Comparison of ENCODE assay signal across 24 mouse cellular contexts in genomic region chr1:161279244-161279908, GRCm38 (mm10). TPM values are rescaled to one million over a fixed set of nuclear protein-coding genes. Genes with fewer than 3 reads are reported as not detected.
DNase-seq lines count a peak whose midpoint lies in the region; ATAC-seq and TF ChIP-seq lines count a peak whose summit lies in the region.
"Had no signal": no experiment of that assay in that cellular context is flagged by ENCODE, and none has a peak within 500 bp of the region (broad histone marks: within the 10 kb centered on the region; RNA-seq: fewer than 3 reads in every experiment).

No protein-coding gene starts in this region.

- H3K4me1 ChIP-seq in liver, adult 2 months (ENCODE audit: control insufficient read depth, insufficient read depth, low read length) = no peaks in the 10 kb centered on the region
- no peaks in the 10 kb centered on the region for H3K4me1 ChIP-seq in liver, embryonic 12.5 days
- no peaks in the 10 kb centered on the region for H3K4me1 ChIP-seq in intestine, embryonic 16.5 days (ENCODE audit: control insufficient read depth, insufficient read depth, low read length)
- peaks cover 14% of the 10 kb centered on the region; the same call in 1 of the 2 replicates for H3K4me1 ChIP-seq in small intestine, adult 2 months (ENCODE audit: control insufficient read depth, insufficient read depth, insufficient read length, low read length)
- no peaks in the 10 kb centered on the region for H3K4me1 ChIP-seq in midbrain, embryonic 15.5 days
- H3K4me1 ChIP-seq: embryonic facial prominence, embryonic 15.5 days; heart, embryonic 15.5 days; hindbrain, embryonic 10.5 days had no signal

- H3K79me2 ChIP-seq in liver, adult 2 months (ENCODE audit: control insufficient read depth, insufficient read depth, low read length) = no peaks in the 10 kb centered on the region

- no peaks in the 10 kb centered on the region for H3K36me3 ChIP-seq in liver, adult 2 months (ENCODE audit: control insufficient read depth, insufficient read depth, low read length)
- no peaks in the 10 kb centered on the region for H3K36me3 ChIP-seq in liver, embryonic 12.5 days
- H3K36me3 ChIP-seq in intestine, embryonic 16.5 days (ENCODE audit: control insufficient read depth, insufficient read depth, low read length) = no peaks in the 10 kb centered on the region
- H3K36me3 ChIP-seq in small intestine, adult 2 months (ENCODE audit: control insufficient read depth, insufficient read depth, low read length) = no peaks in the 10 kb centered on the region
- no peaks in the 10 kb centered on the region for H3K36me3 ChIP-seq in midbrain, embryonic 15.5 days (replicated peaks)
- H3K36me3 ChIP-seq: embryonic facial prominence, embryonic 15.5 days; forebrain, embryonic 10.5 days; heart, embryonic 15.5 days; hindbrain, embryonic 10.5 days had no signal

- no peaks in the 10 kb centered on the region for H3K9me3 ChIP-seq in liver, embryonic 12.5 days (replicated peaks)
- H3K9me3 ChIP-seq in intestine, embryonic 16.5 days (ENCODE audit: control insufficient read depth, low read length) = no peaks in the 10 kb centered on the region
- H3K9me3 ChIP-seq in midbrain, embryonic 15.5 days = no peaks in the 10 kb centered on the region
- H3K9me3 ChIP-seq: embryonic facial prominence, embryonic 15.5 days; forebrain, embryonic 10.5 days; heart, embryonic 15.5 days; hindbrain, embryonic 10.5 days had no signal

- no peak overlapping the region for H3K4me2 ChIP-seq in liver, embryonic 12.5 days
- no peak overlapping the region for H3K4me2 ChIP-seq in intestine, embryonic 16.5 days (ENCODE audit: low read depth, low read length)
- H3K4me2 ChIP-seq in midbrain, embryonic 15.5 days = no peak overlapping the region
- H3K4me2 ChIP-seq: embryonic facial prominence, embryonic 15.5 days; heart, embryonic 11.5 days; heart, embryonic 15.5 days; hindbrain, embryonic 14.5 days had no signal

- WGBS in liver, adult 2 months = 34% methylated on average over 6 of the region's 6 CpGs
- WGBS in liver, embryonic 12.5 days (ENCODE audit: insufficient replicate concordance) = 40% methylated on average over 6 of the region's 6 CpGs
- 34% methylated on average over 6 of the region's 6 CpGs for WGBS in intestine, embryonic 16.5 days
- 14% methylated on average over 6 of the region's 6 CpGs for WGBS in small intestine, adult 2 months
- 81% methylated on average over 6 of the region's 6 CpGs for WGBS in midbrain, embryonic 15.5 days

- no peak overlapping the region for H3K9ac ChIP-seq in liver, adult 2 months (ENCODE audit: low read depth, low read length)
- H3K9ac ChIP-seq in liver, embryonic 12.5 days = no peak overlapping the region
- no peak overlapping the region for H3K9ac ChIP-seq in intestine, embryonic 16.5 days (ENCODE audit: low read depth, low read length)
- H3K9ac ChIP-seq in midbrain, embryonic 15.5 days = no peak overlapping the region
- H3K9ac ChIP-seq: embryonic facial prominence, embryonic 15.5 days; heart, embryonic 15.5 days; hindbrain, embryonic 14.5 days had no signal

- TF ChIP-seq CTCF in liver, adult 2 months (IDR thresholded peaks at IDR 0.05; ENCODE audit: low read depth, low read length) = no peak
- TF ChIP-seq CTCF in small intestine, adult 2 months (IDR thresholded peaks at IDR 0.05; ENCODE audit: extremely low read depth, insufficient read length, insufficient replicate concordance, low read depth, low read length) = no peak

- peak; percentile 20 for DNase-seq in liver, adult 2 months (ENCODE audit: extremely low read depth, low read depth, low spot score)
- no peak for DNase-seq in frontal cortex, postnatal 14 days (ENCODE audit: low spot score in 2 of 2)
- DNase-seq in layer of hippocampus, adult 9-10 months (ENCODE audit: low spot score) = no peak
- DNase-seq: adrenal gland, postnatal 14 days; cerebellum, adult 18-20 months; cerebellum, adult 9-11 months; cerebellum, postnatal 36 days; gastrocnemius, postnatal 10 days; heart, adult 2 months; heart, postnatal 14 days had no signal

- H3K27me3 ChIP-seq in liver, adult 2 months (ENCODE audit: control insufficient read depth, insufficient read depth, low read length) = no peaks in the 10 kb centered on the region
- H3K27me3 ChIP-seq in liver, embryonic 12.5 days (replicated peaks) = no peaks in the 10 kb centered on the region
- no peaks in the 10 kb centered on the region for H3K27me3 ChIP-seq in intestine, embryonic 16.5 days (replicated peaks; ENCODE audit: control insufficient read depth, insufficient read depth, low read length)
- no peaks in the 10 kb centered on the region for H3K27me3 ChIP-seq in small intestine, adult 2 months (ENCODE audit: control insufficient read depth, insufficient read depth, low read length)
- H3K27me3 ChIP-seq in midbrain, embryonic 15.5 days (replicated peaks) = no peaks in the 10 kb centered on the region
- H3K27me3 ChIP-seq: embryonic facial prominence, embryonic 15.5 days; heart, embryonic 15.5 days; Patski had no signal

- H3K27ac ChIP-seq in liver, adult 2 months (replicated peaks; ENCODE audit: insufficient read depth, low read depth, low read length) = no peak overlapping the region
- no peak overlapping the region for H3K27ac ChIP-seq in liver, embryonic 12.5 days
- H3K27ac ChIP-seq in intestine, embryonic 16.5 days (ENCODE audit: low read length) = peak overlapping the region; percentile 45
- peak overlapping the region; percentile 85 for H3K27ac ChIP-seq in small intestine, adult 2 months (ENCODE audit: insufficient read depth, low read depth, low read length)
- H3K27ac ChIP-seq in midbrain, embryonic 15.5 days = no peak overlapping the region
- H3K27ac ChIP-seq: embryonic facial prominence, embryonic 15.5 days; forebrain, embryonic 10.5 days; heart, adult 2 months; heart, embryonic 15.5 days; hindbrain, embryonic 10.5 days; hindbrain, embryonic 14.5 days had no signal

- ATAC-seq in liver, embryonic 12.5 days = no peak
- ATAC-seq in intestine, embryonic 16.5 days = peak; percentile 94
- ATAC-seq in midbrain, embryonic 15.5 days (replicated peaks) = no peak
- ATAC-seq: activated CD4-positive, CD25-positive, alpha-beta regulatory T cell, adult 4 months; forebrain, embryonic 14.5 days; Patski had no signal

- TF ChIP-seq POLR2A in liver, adult 2 months (IDR thresholded peaks at IDR 0.05; ENCODE audit: extremely low read depth, insufficient read depth, low read length) = no peak
- no peak for TF ChIP-seq POLR2A in small intestine, adult 2 months (IDR thresholded peaks at IDR 0.05; ENCODE audit: low read depth, low read length)

- no peak overlapping the region for H3K4me3 ChIP-seq in liver, adult 2 months (ENCODE audit: insufficient read depth, low read depth, low read length)
- no peak overlapping the region for H3K4me3 ChIP-seq in liver, embryonic 12.5 days
- no peak overlapping the region for H3K4me3 ChIP-seq in intestine, embryonic 16.5 days (ENCODE audit: low read length)
- H3K4me3 ChIP-seq in small intestine, adult 2 months (ENCODE audit: low read depth, low read length) = no peak overlapping the region
- no peak overlapping the region for H3K4me3 ChIP-seq in midbrain, embryonic 15.5 days
- H3K4me3 ChIP-seq: embryonic facial prominence, embryonic 15.5 days; erythroblast, embryonic 14.5 days; forebrain, embryonic 10.5 days; heart, adult 2 months; heart, embryonic 15.5 days; hindbrain, embryonic 10.5 days had no signal

RNA-seq across cellular contexts. Expression of gene Prdx6, which starts 28.4 kb away (rescaled TPM):
- 413 and 458 TPM in 2 replicates for total RNA-seq in liver, adult 2 months (2014; rRNA removed)
- 221 and 315 TPM in 2 replicates for polyA plus RNA-seq in liver, adult 2 months (2012; rRNA removed)
- 467 and 508 TPM in 2 replicates for polyA plus RNA-seq in liver, embryonic 12.5 days (2016; fragmentation: Nextera tagmentation; extraction: Ambion mirVana)
- 488 and 543 TPM in 2 replicates for polyA plus RNA-seq in intestine, embryonic 16.5 days (2015; fragmentation: Nextera tagmentation; extraction: Ambion mirVana)
- 52.8 and 59.5 TPM in 2 replicates for polyA plus RNA-seq in small intestine, adult 2 months (2012; rRNA removed)
- 126 and 140 TPM in 2 replicates for polyA plus RNA-seq in midbrain, embryonic 15.5 days (2015; fragmentation: Nextera tagmentation; extraction: Ambion mirVana)

Comparison
In these comparisons a context has a peak if more than half of its experiments do, and no peak if none do; other contexts are left out.
1. H3K27ac ChIP-seq: peak in intestine, embryonic 16.5 days (single experiment) and small intestine, adult 2 months (single experiment); none in liver, adult 2 months (single experiment), liver, embryonic 12.5 days (single experiment) and midbrain, embryonic 15.5 days (single experiment).